Mouse (Mus musculus): ENCODE measurements at regions not wholly inside any gene's neighbourhood (a gene's known extent, or its start where the extent isn't known, plus 50 kb on each side); places are given as distances from the start of the nearest gene placed in this dataset.

- Histone ChIP-seq H3K9ac (ENCODE audit: low read depth, low read length) (no peak overlapping the region), H3K36me3 (ENCODE audit: control insufficient read depth, insufficient read depth, low read length) (no peaks in the 10 kb centered on the region), H3K79me2 (replicated peaks; ENCODE audit: control insufficient read depth, insufficient read depth, low read length) (no peaks in the 10 kb centered on the region), H3K4me1 (ENCODE audit: control insufficient read depth, insufficient read depth, low read length) (no peaks in the 10 kb centered on the region), H3K4me3 (no peak overlapping the region), H3K27me3 (ENCODE audit: control insufficient read depth, insufficient read depth, low read length) (no peaks in the 10 kb centered on the region), H3K27ac (no peak overlapping the region)
- no peak for DNase-seq
- intact Hi-C loops (cut with DNase I), result no loop called here
- TF ChIP-seq CTCF (IDR thresholded peaks at IDR 0.05), result no peak
- TF ChIP-seq POLR2A (IDR thresholded peaks at IDR 0.05; ENCODE audit: insufficient read depth, low read depth, low read length), result no peak
- no peak for TF ChIP-seq EP300 (IDR thresholded peaks at IDR 0.05; ENCODE audit: insufficient read depth, low read depth, low read length)
- WGBS, result 48% methylated on average over 5 of the region's 5 CpGs
Measured at GRCm38 (mm10) chr2:131612486-131612885, 50.4 kb upstream of the Adra1d start.
